Mouse (Mus musculus) lung, embryonic 16.5 days (tissue): ENCODE data around the gene Sema4c. TPM values are rescaled to one million over a fixed set of nuclear protein-coding genes. Genes with fewer than 3 reads are reported as not detected.

ENCODE experiments used
- ATAC-seq: fragments of 200-750 bp; cut with Nextera tagmentation; 2 replicates; pipeline ENCODE4 v1.8.0; 2017; ENCODE audit warnings: low read depth, mild to moderate bottlenecking, moderate library complexity
- H3K27ac ChIP-seq: fragments of 300-500 bp; sonication (generic); 2 replicates; pipeline ENCODE4 v1.5.1; 2014; ENCODE audit warnings: mild to moderate bottlenecking, control low read depth, low read length
- H3K27me3 ChIP-seq: fragments of 300-500 bp; sonication (generic); 2 replicates; pipeline ENCODE4 v1.6.1; 2014; ENCODE audit warnings: low read depth, low read length, mixed read lengths; ENCODE audit not compliant: control insufficient read depth, insufficient read depth
- H3K36me3 ChIP-seq: fragments of 300-500 bp; sonication (generic); 2 replicates; pipeline ENCODE4 v1.6.1; 2014; ENCODE audit warnings: low read length; ENCODE audit not compliant: control insufficient read depth, insufficient read depth
- H3K4me1 ChIP-seq: fragments of 300-500 bp; sonication (generic); replicated peaks from 2 replicates; pipeline ENCODE4 v1.6.1; 2014; ENCODE audit warnings: low read length, mixed read lengths; ENCODE audit not compliant: control insufficient read depth, insufficient read depth
- H3K4me2 ChIP-seq: fragments of 300-500 bp; sonication (generic); 2 replicates; pipeline ENCODE4 v1.6.1; 2014; ENCODE audit warnings: low read depth, low read length, control low read depth
- H3K4me3 ChIP-seq: fragments of 300-500 bp; sonication (generic); 2 replicates; pipeline ENCODE4 v1.5.1; 2014; ENCODE audit warnings: mild to moderate bottlenecking, low read length, control low read depth
- H3K9ac ChIP-seq: fragments of 300-500 bp; sonication (generic); 2 replicates; pipeline ENCODE4 v1.6.1; 2014; ENCODE audit warnings: low read length, control low read depth
- H3K9me3 ChIP-seq: fragments of 300-500 bp; sonication (generic); 2 replicates; pipeline ENCODE4 v1.6.1; 2016; ENCODE audit warnings: low read length; ENCODE audit not compliant: control insufficient read depth
- WGBS: fragments of 180-500 bp; shearing (Covaris S2); extraction: QIAGEN DNeasy Blood & Tissue Kit; methylation state at CpG from one replicate; pipeline ENCODE4 v1.1.7; 2014; 5-methylcytosine and 5-hydroxymethylcytosine counted together
- polyA plus RNA-seq: library from polyadenylated mRNA; unstranded; fragments of >200 nt; fragmentation: Nextera tagmentation; extraction: Ambion mirVana; gene quantifications from 2 replicates; pipeline ENCODE4 v1.2.1, GENCODE M21; 2015

The Sema4c gene
- polyA plus RNA-seq, 1 experiment from 2014 or later: 14.8 TPM

DNA sequence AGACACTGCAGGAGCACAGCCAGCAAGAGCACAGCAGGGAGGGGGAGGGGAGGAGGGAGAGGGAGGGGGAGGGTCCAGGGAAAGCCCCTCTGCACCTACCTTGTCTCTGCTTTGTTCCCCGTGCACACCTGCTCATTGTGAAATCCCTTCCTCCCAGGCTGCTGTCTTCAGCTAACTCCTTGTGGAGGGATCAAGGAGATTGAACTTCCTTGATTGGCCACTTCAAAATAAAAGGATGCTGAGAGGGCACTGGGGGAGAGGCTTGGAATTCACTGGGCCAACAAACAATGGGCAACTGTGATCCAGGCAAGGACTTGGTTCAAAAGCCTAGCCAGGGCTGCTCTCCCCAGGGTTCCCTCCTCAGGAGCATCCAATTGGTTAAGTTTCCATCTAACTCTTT is 35.0 kb upstream of the Sema4c start:
- WGBS: 43% methylated on average over 1 of the region's 1 CpGs
- Histone ChIP-seq H3K4me3 (no peak overlapping the region), H3K4me2 (no peak overlapping the region), H3K27me3 (no peaks in the 10 kb centered on the region), H3K4me1 (peaks cover 53% of the 10 kb centered on the region), H3K36me3 (no peaks in the 10 kb centered on the region), H3K27ac (peak overlapping the region; percentile 55; the same call in 1 of the 2 replicates), H3K9ac (no peak overlapping the region), H3K9me3 (no peaks in the 10 kb centered on the region)
- ATAC-seq: no peak

DNA sequence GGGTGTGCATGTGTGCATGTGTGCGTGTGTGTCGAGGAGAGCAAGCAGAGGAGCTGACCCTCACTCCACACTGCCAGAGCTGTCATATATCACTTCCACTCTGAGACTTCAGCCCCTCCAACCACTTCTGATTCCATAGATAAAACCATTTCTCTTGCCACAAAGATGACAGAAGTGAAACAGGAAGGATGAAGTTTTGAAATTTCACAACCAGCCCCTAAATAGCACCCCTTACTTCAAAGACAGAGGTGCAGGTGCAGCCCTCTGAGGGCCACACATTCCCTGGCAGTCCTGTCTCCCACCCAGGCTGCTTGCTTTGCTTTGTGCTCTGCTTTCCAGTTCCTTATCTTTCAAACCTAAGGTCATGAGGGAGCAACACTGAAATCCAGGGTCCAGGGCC is 33.3 kb upstream of the Sema4c start:
- no peak overlapping the region for H3K4me2 ChIP-seq
- H3K27ac ChIP-seq: no peak overlapping the region
- no peak overlapping the region for H3K4me3 ChIP-seq
- no peak overlapping the region for H3K9ac ChIP-seq
- H3K4me1 ChIP-seq: peaks cover 59% of the 10 kb centered on the region
- ATAC-seq: no peak
- no peaks in the 10 kb centered on the region for H3K9me3 ChIP-seq
- no peaks in the 10 kb centered on the region for H3K36me3 ChIP-seq
- WGBS: 58% methylated on average over 2 of the region's 2 CpGs
- no peaks in the 10 kb centered on the region for H3K27me3 ChIP-seq

DNA sequence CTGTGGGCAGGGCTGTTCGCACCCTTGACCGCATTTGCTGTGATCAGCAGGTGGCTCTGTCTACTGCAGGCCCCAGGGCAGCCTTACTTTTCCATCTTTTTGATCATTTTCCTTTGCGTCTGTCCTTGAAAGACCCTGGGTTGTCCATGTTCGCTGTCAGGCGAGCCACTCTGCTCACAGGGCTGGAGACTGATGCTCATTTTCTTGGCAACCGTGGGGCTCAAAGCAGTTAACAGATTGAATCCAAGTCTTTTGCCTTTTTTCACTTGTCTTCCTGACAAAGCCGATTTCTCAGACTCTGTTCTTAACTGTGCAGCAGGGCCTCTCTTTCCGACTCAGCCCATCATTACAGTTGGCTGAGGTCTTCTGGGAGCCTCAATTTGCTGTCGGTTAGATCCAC is 32.5 kb upstream of the Sema4c start:
- H3K36me3 ChIP-seq: no peaks in the 10 kb centered on the region
- no peaks in the 10 kb centered on the region for H3K27me3 ChIP-seq
- H3K9ac ChIP-seq: peak overlapping the region; percentile 24; the same call in 1 of the 2 replicates
- H3K4me3 ChIP-seq: no peak overlapping the region
- no peak overlapping the region for H3K4me2 ChIP-seq
- H3K27ac ChIP-seq: no peak overlapping the region
- 60% methylated on average over 9 of the region's 9 CpGs for WGBS
- no peak for ATAC-seq
- H3K9me3 ChIP-seq: no peaks in the 10 kb centered on the region
- H3K4me1 ChIP-seq: peaks cover 52% of the 10 kb centered on the region

DNA sequence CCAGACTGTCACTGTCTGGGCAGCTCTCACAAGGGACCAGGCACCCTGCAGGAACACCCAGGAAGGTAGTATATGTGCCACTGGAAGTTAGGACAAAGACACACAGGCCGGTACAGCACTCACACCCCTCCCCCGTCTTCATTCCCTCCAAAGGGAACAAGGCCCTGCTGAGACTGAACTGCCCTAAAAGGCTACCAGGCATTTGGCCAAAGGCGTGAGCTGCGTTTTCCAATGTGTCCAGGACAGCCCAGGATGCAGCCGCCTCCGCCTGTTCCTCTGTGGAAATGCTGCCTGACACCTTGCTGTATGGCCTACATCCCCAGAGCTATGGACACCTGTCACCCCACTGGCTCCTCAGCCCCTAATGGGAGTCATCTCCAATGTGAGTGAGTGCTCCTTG is 31.3 kb upstream of the Sema4c start:
- Histone ChIP-seq H3K27ac (peak overlapping the region; percentile 77), H3K36me3 (no peaks in the 10 kb centered on the region), H3K27me3 (no peaks in the 10 kb centered on the region), H3K4me3 (no peak overlapping the region), H3K4me1 (peaks cover 42% of the 10 kb centered on the region), H3K4me2 (no peak overlapping the region), H3K9ac (0 out of 2 replicates have a peak overlapping the region, but pooled peaks have one; percentile 37), H3K9me3 (no peaks in the 10 kb centered on the region)
- 28% methylated on average over 6 of the region's 6 CpGs for WGBS
- peak; percentile 69 for ATAC-seq

DNA sequence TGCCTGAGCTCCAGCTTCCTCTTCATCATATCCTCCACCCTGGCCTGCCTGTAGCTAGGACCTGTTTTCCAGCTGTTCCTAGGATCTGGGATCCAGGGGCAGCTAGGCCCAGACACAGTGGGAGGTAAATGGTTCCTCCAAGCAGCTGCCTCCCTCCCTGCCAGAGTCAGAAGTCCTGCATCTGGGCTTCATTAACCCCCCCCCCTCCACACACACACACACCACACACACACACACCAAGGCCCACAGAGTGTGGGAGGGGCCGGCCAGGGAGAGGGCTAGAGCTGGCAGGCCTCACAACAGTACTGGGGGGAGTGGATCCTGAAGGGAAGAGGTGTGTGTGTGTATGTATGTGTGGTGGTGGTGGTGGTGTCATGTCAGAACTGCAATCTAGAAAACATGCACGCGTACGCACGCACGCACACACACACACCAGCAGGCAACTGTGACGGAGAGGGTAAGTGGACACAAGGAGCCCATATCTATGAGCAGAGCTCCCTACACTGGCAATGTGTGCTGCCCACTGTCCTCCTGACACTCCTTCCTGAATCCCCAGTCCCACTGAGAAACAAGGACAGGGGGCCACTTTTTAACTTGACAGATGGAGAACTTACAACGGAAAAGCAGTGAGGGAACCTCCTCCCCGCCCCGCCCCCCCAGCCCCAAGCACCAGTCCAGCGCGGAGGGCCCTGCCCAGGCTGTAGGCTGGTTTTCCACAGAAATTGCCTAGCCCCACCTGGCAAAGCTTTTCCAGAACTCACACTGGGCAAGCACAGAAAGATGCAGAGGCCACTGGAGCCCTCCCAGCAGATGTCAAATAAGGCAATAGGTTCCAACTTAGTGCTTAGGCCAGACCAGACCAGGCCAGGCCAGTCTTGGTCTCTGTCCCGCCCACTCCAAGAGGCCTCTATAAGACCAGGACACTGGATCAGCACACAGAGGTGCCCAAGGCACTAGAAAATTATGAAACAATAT is 30.6 kb upstream of the Sema4c start:
- H3K4me2 ChIP-seq: no peak overlapping the region
- H3K36me3 ChIP-seq: no peaks in the 10 kb centered on the region
- ATAC-seq: peak; percentile 77
- peaks cover 47% of the 10 kb centered on the region for H3K4me1 ChIP-seq
- no peaks in the 10 kb centered on the region for H3K27me3 ChIP-seq
- 53% methylated on average over 13 of the region's 13 CpGs for WGBS
- no peaks in the 10 kb centered on the region for H3K9me3 ChIP-seq
- H3K27ac ChIP-seq: peak overlapping the region; percentile 77
- peak overlapping the region; percentile 37; the same call in 1 of the 2 replicates for H3K9ac ChIP-seq
- no peak overlapping the region for H3K4me3 ChIP-seq

DNA sequence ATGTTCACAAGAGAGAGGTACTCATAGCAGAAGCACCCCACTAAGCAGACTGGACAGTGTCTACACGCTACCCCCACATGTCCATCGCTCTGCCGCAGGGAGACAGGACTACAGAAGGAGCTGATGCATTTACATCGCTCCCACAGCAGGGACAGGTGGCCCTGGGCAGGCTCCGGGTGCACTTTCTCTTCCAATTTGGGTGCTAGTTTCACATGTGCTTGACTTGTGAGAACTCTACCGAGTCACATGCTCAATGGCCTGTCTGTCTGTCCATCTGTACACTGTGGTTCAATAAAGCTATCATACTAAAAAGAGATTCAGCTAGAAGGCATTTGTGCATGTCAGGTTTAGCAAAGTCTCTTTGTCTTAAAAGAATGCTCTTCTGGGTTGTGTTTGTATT is 29.7 kb upstream of the Sema4c start:
- H3K4me1 ChIP-seq: peaks cover 44% of the 10 kb centered on the region
- no peak for ATAC-seq

DNA sequence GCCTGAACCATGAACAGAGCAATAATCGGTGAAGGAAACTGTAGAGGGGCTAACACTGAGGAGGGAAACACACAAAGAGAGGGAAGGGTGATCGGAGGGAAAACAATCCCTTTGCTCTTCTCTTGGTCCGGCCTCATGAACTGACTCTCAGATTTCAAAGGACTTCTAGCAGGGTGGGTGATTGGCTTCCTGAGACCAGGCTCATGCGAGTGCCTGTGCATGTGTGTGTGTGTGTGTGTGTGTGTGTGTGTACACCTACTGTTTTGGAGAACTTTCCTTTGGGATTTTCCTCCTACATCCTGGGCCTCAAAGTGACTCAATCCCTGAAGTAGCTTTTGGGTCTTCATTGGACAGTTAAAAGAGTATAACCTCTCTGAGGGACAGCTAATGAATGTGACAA is 28.1 kb upstream of the Sema4c start:
- Histone ChIP-seq H3K36me3 (no peaks in the 10 kb centered on the region), H3K9ac (no peak overlapping the region), H3K27ac (no peak overlapping the region), H3K9me3 (no peaks in the 10 kb centered on the region), H3K4me2 (no peak overlapping the region), H3K4me1 (peaks cover 36% of the 10 kb centered on the region), H3K27me3 (no peaks in the 10 kb centered on the region), H3K4me3 (no peak overlapping the region)
- ATAC-seq: no peak
- 40% methylated on average over 4 of the region's 4 CpGs for WGBS

More for the DNA sequence above, 29.7 kb upstream of the Sema4c start:
- Histone ChIP-seq H3K9me3 (no peaks in the 10 kb centered on the region), H3K27ac (peak overlapping the region; percentile 77; the same call in 1 of the 2 replicates), H3K9ac (no peak overlapping the region), H3K36me3 (no peaks in the 10 kb centered on the region), H3K4me2 (no peak overlapping the region), H3K27me3 (no peaks in the 10 kb centered on the region), H3K4me3 (no peak overlapping the region)
- WGBS: 73% methylated on average over 6 of the region's 6 CpGs

DNA sequence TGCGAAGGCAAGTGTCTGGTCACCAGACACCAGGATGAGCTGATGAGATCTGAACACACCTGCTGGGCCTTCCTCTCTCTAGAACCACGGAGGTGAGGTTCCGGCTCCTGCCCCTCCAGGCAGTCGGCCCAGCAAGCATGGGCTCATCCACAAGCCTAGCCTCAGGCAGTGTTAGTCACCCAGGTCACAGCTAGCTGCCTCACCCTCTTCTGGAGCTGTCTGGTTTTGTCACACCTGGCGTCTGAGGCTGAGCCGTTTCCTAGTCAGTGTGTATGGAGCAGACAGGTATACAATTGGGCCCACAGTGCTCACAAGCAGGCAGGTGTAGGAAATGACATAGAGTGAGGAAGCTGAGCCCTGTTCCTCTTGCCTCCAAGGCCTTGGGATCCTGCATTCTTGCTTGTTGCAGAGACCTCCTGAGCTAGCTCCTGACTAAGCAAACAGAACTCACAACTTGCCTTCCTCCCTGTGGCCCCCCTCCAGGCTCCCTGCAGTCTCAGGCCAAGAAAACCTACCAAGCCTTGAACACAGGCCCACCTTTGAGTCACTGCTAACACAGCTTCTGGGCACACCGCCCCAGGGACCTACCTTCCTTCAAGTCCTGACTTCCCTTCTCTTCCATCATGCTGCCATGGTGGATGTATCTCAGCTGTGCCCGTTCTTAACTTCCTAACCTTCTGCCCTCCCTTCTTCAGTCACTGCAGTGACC is 25.4 kb upstream of the Sema4c start:
- H3K27me3 ChIP-seq: no peaks in the 10 kb centered on the region
- no peak overlapping the region for H3K27ac ChIP-seq
- H3K9ac ChIP-seq: no peak overlapping the region
- H3K9me3 ChIP-seq: no peaks in the 10 kb centered on the region
- H3K4me2 ChIP-seq: no peak overlapping the region
- peaks cover 33% of the 10 kb centered on the region for H3K4me1 ChIP-seq
- no peaks in the 10 kb centered on the region for H3K36me3 ChIP-seq
- no peak overlapping the region for H3K4me3 ChIP-seq
- 65% methylated on average over 8 of the region's 8 CpGs for WGBS
- no peak for ATAC-seq

DNA sequence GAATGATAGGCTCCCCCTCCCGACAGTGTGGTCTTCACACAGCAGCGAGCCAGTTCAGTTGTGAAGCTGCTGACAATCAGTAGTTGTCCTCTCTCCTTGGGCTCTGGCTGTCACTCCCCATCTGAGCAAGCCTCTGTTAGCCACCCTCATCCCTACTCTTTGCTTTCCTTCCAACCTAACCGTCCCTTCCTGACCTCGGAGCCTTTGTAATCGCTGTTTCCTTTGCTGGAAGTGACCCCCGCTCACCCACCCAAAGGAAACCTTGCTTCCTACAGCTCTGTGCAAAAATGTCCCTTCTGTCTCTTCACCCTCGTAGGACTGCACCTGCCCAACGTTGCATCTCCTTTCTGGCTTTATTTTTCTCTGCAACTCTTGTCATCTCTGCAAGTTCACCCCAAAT is 24.1 kb upstream of the Sema4c start:
- no peak for ATAC-seq
- Histone ChIP-seq H3K4me2 (no peak overlapping the region), H3K27me3 (no peaks in the 10 kb centered on the region), H3K9me3 (no peaks in the 10 kb centered on the region), H3K9ac (no peak overlapping the region), H3K36me3 (no peaks in the 10 kb centered on the region), H3K27ac (no peak overlapping the region), H3K4me1 (peaks cover 25% of the 10 kb centered on the region), H3K4me3 (no peak overlapping the region)
- WGBS: 72% methylated on average over 8 of the region's 8 CpGs
